Mouse (Mus musculus) cerebellum, postnatal 25 days (tissue): ENCODE measurements around the gene Fcgrt.
"Not testable (repeated sequence)": the region's sequence is repeated elsewhere in the genome, so short reads cannot be mapped to it uniquely, and the experiment has no call there.

Experiments
- DNase-seq, 2 experiments: peaks; one replicate each; pipeline ENCODE4 v3.0.0; 2021; ENCODE audit warnings: mixed read lengths in 2 of 2

Fcgrt gene

GRCm38 (mm10) chr7:45103652-45104180, at the start of gene Fcgrt:
Gene Fcgrt (minus strand): TSS chr7:45103851.
- DNase-seq, result peak; percentile 48 to 62

GRCm38 (mm10) chr7:45153052-45153451, 49.4 kb upstream of the Fcgrt start:
- DNase-seq, result not testable (repeated sequence)

- DNase-seq, result no peak
Measured at GRCm38 (mm10) chr7:45151303-45151702, 47.7 kb upstream of the Fcgrt start.

- DNase-seq, result no peak
Measured at GRCm38 (mm10) chr7:45150321-45150720, 46.7 kb upstream of the Fcgrt start.

- DNase-seq, result no peak
Measured at GRCm38 (mm10) chr7:45149545-45149944, 45.9 kb upstream of the Fcgrt start.

GRCm38 (mm10) chr7:45148534-45149098, 45.0 kb upstream of the Fcgrt start:
- DNase-seq, result peak in 1 of 2 experiments; percentile 11

- no peak for DNase-seq
Measured at GRCm38 (mm10) chr7:45147899-45148298, 44.2 kb upstream of the Fcgrt start.

- no peak for DNase-seq
Measured at GRCm38 (mm10) chr7:45147267-45147666, 43.6 kb upstream of the Fcgrt start.

- DNase-seq, result no peak
Measured at GRCm38 (mm10) chr7:45145460-45145859, 41.8 kb upstream of the Fcgrt start.

- no peak for DNase-seq
Measured at GRCm38 (mm10) chr7:45144368-45145174, 40.9 kb upstream of the Fcgrt start.

- DNase-seq, result peak in 1 of 2 experiments; percentile 1
Measured at GRCm38 (mm10) chr7:45141914-45142313, 38.3 kb upstream of the Fcgrt start.

GRCm38 (mm10) chr7:45141319-45141718, 37.7 kb upstream of the Fcgrt start:
- DNase-seq, result peak in 1 of 2 experiments; percentile 5

GRCm38 (mm10) chr7:45139904-45140723, 36.5 kb upstream of the Fcgrt start:
- DNase-seq, result peak in 1 of 2 experiments; percentile 9

GRCm38 (mm10) chr7:45138403-45138802, 34.8 kb upstream of the Fcgrt start:
- no peak for DNase-seq

- DNase-seq, result peak in 1 of 2 experiments; percentile 11
Measured at GRCm38 (mm10) chr7:45137171-45138006, 33.7 kb upstream of the Fcgrt start.

GRCm38 (mm10) chr7:45135993-45136567, 32.4 kb upstream of the Fcgrt start, which contains the start of the genes Gm45713 and Flt3l:
Gene Gm45713 (minus strand): TSS chr7:45136231.
Gene Flt3l (minus strand): TSS chr7:45136432.
- peak; percentile 93 to 94 for DNase-seq

GRCm38 (mm10) chr7:45135370-45135769, 31.7 kb upstream of the Fcgrt start:
- DNase-seq, result no peak

- DNase-seq, result peak in 1 of 2 experiments; percentile 36
Measured at GRCm38 (mm10) chr7:45134544-45135026, 30.9 kb upstream of the Fcgrt start.

GRCm38 (mm10) chr7:45133446-45134159, 30.0 kb upstream of the Fcgrt start:
- peak in 1 of 2 experiments; percentile 36 for DNase-seq

- DNase-seq, result no peak
Measured at GRCm38 (mm10) chr7:45131850-45132249, 28.2 kb upstream of the Fcgrt start.
